Mouse (Mus musculus) telencephalon, adult 2 months (tissue): ENCODE measurements around the gene Mrgprh.

ENCODE experiments used
- DNase-seq: peaks from one replicate; pipeline ENCODE4 v3.0.0-alpha.2; 2011; ENCODE audit warnings: low read depth, low spot score

The Mrgprh gene

DNA sequence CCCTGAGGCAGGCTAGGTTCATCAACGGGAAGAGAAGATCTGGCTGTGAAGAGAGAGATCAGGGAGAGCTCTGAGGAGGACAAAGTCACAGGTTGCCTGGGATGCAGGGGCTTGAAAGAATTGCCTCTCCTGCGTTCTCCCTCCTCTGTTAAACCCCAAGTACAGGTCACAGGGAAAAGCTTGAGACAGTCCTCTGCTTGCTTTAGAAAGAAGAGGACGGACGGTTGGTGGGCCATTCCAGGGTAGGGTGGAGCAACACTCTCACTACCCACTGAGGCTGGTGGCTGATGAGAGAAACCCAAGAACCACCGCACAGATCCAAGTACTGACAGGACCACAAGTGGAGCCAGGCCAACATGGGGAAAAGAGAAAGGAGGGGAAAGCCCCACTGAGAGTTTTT is at the start of gene Mrgprh:
Mrgprh (plus strand) TSS at position 301 of the 400 bp plus-strand sequence.
- DNase-seq = no peak

DNA sequence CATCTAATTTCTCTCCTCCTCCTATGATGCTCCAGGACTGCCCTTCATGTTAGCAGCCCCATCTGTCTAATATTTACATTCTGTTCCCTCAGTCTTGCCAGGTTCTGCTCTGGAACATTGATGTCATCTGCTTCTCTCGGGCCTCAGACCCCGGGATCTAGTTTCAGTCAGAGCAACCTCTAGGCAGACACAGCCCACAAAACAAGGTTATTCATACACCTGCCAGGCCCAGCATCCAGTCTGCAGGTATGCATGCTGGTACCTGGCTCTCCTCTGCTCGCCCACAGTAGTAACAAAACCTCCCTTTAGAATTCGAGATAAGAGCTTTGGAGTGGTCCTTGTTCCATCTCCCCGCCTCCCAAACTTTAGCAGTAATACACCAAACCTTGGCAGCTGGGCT is 45.5 kb upstream of the Mrgprh start:
- DNase-seq = no peak

DNA sequence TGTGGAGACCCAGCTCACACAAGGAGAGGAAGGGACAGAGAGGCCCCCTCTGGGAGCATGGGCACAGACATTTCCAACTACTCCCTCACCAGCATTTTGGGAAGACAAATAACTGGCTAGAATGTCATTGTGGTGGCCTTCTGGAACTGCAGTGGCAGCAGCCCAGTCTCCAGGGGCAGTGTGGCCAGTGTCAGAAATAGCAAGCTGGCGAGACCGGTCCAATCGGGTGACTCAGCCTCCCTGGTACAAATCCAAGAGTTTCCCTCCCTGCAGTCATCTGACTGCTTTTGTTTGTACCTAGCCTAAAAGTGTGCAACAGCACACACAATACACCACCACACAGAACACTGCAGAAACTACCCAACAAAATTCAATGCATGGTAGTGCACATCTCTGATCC is 43.6 kb upstream of the Mrgprh start:
- DNase-seq = no peak

DNA sequence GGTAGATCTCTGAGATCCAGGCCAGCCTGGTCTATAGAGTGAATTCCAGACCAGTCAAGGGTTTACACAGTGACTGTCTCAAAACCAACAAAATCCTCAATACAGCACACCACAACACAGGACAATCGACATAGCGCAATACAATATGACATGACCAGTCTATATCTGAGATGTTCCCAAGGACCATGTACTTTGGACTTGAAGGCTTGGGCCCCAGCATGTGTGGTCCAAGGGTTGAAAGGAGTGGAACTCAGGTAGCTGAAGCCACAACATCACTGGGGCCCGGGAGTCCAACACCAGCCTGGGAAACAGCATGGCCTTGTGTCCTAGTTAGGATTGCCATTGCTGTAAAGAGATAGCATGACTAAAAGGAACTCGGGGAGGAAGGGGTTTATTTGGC is 43.2 kb upstream of the Mrgprh start:
- DNase-seq = no peak

DNA sequence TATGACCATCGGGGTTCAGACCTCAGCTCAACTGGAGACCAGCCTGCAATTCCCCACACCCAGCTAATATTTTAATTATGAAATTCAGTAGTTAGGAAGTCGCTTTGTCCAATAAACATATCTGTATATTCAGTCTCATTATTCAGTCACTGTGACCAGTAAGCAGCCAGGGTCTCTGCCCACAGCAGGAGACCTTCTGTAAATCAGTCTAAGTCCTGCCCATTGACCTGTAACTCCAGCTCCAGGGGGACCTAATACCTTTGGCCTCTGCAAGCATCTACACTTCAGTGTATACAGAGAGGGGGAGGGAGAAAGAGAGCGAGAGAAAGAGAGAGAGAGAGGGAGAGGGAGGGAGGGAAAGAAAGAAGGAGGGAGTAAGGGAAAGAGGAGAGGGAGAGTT is 41.5 kb upstream of the Mrgprh start:
- DNase-seq = no peak

DNA sequence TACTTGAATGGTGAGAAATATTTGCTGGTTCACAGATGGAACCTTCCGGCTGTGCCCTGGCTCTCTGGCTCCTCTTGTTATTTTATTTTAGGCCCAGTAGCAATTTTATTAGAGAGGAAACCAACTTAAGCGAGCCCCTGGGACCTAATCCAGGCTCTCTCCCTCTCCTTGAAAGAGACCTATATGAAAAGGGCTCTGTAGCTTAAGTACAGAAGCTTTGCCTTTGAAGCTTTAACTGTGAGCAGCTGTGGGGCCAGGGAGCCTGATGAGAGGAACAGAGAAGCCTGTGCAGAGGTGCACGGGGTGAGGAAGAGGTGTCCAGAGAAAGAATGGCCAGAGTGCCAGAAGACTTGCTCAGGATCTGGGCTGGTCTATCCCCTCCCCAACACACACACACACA is 41.0 kb upstream of the Mrgprh start:
- no peak for DNase-seq

DNA sequence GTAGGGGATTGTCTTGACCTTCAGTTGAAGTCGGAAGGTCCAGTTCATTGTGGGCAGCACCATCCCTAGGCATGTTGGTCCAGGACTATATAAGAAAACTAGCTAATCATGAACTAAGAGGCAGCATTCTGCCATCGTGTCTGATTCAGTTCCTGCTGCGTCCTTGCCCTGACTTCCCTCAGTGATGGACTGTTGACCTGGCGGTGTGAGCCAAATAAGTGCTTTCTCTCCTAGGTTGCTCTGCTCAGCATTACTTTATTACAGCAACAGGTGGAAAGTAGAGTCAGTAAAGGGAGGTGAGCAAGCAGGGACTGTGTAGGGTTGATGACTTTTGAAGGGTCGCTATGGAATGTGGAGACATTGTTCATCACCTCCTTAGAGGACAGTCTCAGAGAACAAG is 40.1 kb upstream of the Mrgprh start:
- DNase-seq = no peak

DNA sequence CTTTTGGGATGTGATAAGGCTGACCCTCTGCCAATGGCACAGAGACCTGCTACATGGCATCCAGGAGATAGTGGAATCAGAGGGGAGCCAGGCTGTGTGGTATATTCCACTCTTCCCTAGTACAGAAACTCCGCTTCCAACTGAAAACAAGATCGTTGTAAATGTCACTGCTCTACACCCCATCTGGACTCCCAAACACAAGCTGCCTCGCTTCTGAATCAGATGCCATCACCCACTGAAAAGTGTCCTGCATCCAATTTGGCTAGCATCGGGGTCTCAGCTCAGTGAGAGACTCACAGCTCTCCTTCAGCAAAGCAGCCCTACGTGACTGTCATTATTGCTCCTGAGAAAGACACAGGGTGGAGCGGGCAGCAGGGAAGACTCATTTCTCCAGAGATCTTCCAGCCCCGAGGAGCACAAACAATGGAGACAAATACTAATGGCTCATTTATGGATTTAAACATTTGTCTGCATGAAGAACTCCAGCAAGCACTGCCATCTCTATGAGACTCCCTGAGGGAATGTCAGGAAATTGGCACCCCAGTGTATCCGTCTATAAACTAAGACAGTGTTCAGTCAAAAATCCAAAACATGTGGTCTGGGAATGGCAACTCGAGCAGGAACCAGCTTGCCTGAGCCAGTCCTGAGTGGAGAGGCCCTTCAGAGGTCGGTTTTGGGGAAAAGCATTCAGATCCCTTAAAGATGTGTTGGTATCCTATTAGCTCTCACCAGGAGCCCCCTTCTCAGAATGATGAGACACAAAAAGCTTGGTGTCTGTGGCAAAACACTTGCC is 36.2 kb upstream of the Mrgprh start:
- peak; percentile 70 for DNase-seq

DNA sequence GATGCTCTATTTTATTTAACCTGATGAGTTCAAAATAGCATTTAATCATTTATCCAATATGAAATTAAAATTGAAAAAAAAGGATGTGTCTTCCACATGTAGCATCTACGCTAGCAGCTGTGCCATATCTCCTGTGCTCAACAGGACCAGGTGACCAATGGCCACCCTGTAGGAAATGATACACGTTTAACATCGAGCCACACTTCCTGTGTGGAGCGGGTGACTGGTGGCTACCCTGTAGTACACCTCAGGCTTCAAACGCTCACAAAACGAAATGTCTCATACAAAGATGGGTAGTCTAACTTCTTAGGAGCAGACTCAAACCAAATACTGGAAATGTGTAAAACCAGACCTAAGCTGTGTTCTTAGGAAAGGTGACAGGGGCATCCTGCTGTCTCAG is 32.0 kb upstream of the Mrgprh start:
- DNase-seq = no peak

DNA sequence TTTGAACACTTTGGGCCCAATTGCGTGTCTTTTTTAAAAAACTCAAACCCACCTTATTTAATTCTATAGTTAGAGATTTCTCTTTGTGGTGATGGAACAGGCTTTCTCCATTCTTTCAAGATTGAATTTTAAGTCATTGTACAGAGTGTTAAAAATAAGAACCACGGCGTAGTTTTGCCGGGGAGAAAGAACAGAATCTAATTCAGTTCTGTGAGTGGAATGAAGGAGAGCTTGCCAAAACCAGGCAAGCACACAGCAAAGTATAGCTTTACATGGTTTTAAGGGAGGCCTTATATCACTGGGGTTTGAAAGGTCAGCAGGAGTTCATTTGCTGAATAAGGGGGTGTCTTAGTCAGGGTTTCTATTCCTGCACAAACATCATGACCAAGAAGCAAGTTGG is 31.3 kb upstream of the Mrgprh start:
- DNase-seq = peak; percentile 52

DNA sequence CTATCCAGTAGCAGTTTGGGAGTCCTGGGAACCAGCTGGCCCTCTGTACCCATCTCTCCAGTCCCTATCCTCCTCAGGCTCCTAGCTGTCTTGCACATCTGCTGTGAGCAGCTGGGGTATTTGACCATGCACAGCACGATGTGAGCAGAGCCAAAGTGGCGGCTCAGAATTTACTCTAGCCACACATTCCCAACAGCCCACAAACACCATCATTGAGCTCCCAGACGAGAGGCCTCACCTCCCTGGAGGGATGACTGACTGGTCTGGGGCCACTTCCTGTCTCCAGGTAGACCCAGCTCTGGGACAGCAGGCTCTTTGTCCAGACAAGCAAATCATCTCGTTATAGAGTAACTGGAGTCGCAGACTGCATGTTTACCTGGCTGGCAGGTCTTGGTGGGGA is 30.0 kb upstream of the Mrgprh start:
- DNase-seq = no peak

DNA sequence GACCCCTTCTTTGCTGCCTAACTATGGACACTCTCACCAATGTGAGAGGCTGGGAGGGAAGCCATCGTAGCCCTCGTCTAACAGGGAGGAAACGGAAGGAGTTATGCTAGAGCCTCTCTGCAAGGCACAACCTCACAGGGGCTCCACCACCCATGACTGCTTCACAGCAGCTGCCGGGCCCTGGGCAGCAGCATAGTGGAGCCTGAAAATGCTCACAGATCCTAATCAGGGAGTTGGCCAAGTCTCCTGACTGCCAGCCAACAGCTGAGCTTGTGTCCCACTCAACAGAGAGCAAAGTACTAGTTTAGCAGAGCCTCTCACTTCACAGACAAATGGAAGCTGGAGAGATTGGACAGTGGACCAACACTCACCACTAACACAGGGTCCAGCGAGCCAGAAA is 29.4 kb upstream of the Mrgprh start:
- peak; percentile 40 for DNase-seq

DNA sequence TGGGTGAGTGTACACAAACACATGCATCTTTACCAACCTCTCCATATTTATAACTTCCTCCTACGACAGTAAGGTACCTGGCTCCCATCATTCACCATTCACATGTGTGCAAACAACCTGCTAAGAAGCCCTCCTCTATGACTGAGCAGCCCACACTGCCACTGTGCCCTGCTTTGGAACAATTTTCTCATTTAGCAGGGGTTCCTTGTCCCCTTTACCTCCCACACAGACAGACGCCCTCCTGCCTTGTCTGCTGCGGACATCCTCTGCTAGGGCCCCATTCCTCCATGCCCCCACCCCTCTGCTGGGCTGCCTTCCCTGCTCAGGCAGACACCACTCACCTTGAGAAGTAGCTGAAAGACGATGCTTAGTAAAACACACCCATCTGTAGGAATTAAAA is 28.1 kb upstream of the Mrgprh start:
- DNase-seq = no peak

DNA sequence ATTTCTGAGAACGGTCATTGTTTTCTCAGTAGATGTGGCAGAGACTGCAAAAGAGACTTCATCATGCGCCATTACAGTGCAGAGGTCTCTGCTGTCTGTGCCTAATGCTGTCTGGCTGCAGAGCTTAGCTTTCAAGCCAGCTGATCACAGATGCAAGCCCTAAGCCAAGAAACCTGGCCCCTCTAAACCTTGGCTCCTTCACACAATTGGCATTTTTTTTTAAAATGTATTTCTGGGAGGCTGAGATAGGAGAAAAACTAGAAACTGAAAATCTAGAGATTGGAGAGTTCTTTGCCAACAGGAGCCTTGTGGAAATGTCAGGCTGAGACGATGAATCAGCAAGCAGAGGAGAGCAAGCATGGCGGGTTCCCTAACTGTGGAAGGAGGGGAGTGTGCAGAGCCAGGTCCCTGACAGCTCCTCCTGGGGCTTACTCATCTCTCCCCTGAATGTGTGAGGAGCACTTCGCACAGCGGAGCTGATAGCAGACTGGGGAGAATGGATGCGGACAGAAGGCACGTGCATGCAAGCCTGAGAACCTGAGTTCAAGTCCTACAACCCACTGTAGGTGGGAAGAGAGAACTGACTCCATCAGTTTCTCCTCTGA is 26.0 kb upstream of the Mrgprh start:
- DNase-seq = peak; percentile 78

DNA sequence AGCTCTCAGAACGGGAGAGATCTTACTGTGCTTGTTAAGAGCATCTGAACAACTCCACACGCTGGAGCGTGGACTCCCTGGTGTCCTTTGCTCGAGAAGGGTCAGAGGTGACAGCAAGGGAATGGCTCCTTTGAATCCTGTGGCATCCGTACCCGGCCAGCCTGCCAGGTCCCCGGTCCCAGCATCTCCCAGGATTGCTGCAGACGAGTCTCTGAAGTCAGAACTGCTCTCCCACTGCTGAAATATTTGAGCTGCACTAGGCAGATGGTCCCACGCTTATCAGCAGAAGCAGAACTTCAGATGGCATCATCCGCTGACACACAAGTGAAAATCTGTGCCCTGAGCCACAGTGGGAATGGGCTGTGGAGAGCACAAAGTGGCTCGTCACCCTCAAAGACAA is 24.1 kb upstream of the Mrgprh start:
- DNase-seq = no peak

DNA sequence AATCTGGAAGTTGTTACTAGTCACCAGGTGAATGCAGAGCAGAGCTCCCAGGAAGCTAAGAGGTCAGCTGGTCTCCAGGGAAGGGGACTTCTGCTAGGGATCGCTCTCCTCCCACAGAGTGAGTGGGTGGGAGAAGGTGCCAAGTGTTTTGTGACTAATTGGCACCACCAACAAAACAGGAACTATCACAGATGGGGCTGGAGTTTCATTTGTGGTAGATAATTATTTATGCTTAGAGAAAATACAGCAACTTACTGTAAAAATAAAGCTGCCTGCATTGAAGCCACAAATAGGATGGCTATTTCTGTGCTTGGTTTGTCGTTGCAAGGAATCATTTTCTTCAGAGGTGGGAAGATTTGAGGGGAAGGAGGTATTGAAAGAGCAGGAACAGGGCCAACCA is 22.0 kb upstream of the Mrgprh start:
- peak; percentile 64 for DNase-seq

DNA sequence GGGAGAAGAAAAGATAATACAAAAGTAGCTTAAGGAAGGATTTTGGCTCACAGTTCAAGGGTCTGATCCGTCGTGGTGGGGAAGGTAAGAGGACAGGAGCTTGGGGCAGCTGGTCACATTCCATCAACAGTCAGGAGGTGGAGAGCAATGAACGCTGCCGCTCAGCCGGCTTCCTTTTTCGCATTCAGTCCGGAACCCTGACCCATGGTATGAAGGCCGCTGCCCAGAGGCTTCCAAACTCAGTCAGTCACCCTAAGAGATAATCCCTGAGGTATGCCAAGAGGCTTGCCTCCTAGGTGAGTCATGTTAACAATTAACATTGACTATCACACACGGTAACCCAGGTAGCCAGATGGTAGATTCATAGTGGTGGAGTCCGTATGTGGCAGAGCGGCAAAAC is 21.4 kb upstream of the Mrgprh start:
- no peak for DNase-seq

DNA sequence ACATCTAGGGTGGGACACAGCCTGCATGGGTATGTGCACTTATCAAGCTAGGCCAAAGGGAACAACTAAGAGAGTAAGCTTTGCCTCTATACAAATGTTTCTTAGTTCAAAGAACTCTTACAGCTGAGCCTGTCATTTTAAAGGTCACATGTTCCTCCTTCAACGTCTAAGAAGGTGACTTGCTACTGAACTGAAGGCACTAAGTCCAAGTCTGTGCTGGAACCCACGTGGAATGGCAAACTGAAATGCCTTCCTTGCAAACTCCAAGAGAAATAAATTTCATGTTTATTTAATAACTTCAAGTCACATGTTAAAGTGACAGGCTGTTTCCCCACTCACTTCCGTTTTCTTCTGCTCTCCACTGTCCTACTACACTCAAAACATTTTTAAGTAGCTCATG is 18.4 kb upstream of the Mrgprh start:
- DNase-seq = no peak

DNA sequence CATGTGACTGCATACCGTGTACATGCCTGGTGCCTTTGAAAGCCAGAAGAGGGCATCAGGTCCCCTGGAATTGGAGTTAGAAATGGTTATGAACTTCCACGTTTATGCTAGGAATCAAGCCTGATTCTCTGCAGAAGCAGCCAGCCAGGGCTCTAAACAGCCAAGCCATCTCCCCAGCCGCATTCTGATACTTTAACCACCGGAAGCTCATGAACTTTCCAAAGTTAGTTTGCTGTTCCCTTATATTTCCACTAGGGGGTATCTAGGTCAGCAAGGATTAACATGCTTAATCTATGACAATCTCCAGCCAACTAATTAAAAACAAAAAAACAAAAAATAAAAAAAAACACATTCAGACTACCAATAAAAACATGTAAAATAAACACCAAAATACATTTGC is 17.8 kb upstream of the Mrgprh start:
- DNase-seq = no peak

DNA sequence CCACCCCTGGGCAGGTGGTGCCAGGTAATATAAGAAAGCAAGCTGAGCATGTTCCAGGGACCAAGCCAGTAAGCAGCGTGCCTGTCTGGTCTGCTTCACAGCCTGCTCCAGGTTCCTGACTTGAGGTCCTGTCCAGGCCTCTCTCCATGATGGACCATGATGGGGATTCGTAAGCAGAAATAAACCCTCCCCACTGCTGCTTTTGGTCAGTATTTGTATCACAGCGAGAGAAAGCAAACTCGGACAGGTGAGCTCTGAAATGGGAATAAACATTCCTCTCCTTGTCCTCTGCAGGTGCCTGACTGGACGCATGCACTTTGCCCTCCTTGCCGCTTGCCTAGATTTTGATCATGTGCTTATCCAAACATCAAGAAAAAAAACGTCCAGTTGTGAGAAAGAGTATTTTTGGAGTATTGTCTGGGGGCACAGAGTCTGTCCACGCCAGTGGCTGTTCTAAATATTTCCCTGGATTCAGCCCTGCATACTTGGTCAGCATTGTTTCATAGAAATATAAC is 16.8 kb upstream of the Mrgprh start:
- no peak for DNase-seq

DNA sequence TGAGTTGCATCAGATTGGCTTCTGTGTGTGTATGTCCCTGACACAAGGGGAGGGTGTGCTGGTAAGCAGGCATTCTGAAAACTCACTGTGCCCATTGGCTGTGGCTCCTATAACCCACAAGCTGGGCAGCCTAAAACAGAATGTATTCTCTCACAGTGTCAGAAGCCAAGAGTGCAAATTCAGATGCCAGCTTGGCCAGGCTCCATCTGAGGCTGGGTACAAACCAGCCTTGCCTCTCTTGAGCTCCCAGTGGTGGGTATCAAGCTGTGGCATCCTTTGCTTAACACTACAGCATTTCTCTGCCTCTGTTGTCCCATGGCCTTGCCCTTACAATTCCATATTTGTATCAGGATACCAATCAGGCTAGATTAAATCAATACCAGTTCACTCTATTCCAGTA is 11.7 kb upstream of the Mrgprh start:
- DNase-seq = no peak

DNA sequence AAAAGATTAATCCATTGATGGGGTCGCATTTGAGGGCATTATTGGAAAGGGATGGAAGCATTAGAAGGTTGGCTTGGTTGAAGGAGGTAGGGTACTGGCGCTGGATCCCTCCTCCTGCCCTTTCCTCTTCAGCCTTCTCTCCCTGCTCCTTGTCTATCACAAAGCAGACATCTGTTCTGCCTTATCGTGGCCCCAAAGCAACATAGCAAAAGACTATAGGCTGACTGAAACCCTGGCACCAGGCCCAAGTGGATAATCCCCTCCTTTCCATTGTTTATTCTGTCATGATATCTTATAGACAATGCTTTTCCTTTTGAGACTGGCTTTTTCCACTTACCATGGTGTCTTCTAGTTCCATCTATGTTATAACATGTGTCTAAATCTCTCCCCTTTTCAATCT is 10.4 kb upstream of the Mrgprh start:
- DNase-seq = no peak

DNA sequence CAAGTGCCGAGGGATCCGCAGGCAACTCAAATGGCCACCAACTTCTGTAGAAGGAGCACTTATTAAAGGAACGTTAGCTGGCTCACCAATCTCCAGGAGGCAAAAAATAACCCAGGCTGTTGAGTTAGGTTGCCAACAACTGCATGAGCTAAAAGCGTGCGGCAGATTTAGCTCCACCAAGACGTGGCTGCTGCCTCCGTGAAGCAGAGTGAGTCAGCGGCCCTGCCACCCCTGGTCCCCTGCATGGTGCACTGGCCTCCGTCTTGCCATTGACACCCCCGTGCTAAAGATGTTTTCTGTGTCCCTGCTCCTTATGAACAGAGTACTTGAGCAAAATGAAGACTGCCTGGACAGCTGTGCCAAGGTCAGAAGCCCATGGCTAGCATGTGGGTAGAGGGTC is 9.0 kb upstream of the Mrgprh start:
- DNase-seq = peak; percentile 80
